Mouse (Mus musculus): ENCODE results near the gene Cntn5.

The Cntn5 gene

DNA sequence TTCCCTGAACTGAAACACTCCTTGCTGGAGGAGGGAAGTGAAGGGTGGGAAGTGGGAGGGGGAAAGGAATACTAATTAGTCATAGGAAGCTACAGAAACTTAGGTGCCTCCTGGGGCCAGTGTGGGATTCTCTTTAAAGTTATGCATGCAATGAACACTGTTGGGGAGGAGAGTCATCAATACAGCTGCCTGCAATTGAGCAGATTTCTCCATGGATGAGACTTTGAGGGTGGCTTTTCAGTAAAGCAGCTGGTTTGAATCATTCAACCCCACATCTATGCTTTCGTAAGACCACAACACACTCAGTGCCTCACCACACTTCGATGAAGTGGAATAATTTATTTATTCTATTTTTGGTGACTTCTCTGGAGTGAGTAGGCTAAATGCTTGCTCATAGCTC lies 674.9 kb downstream of the Cntn5 start:
- DNase-seq (ENCODE audit: low read depth) = no peak

DNA sequence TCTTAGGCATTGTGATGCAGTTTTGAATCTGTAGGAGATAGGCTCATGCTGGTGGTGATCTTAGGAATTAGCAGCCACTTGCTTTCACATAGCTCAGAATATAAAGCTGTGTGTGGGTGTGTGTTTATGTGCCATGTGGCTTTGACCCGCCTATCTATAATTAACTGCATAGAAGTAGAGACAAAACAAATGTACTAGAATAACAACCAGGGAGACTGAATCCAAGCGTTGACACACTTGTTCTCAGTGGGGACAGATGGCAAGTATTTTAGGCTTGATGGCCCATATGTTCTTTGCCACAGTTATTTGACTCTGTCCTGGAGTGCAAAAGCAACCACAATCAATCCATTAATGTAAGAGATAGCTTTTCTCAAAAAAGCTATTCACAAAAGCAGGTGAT lies 678.6 kb downstream of the Cntn5 start:
- DNase-seq (ENCODE audit: low read depth) = no peak

DNA sequence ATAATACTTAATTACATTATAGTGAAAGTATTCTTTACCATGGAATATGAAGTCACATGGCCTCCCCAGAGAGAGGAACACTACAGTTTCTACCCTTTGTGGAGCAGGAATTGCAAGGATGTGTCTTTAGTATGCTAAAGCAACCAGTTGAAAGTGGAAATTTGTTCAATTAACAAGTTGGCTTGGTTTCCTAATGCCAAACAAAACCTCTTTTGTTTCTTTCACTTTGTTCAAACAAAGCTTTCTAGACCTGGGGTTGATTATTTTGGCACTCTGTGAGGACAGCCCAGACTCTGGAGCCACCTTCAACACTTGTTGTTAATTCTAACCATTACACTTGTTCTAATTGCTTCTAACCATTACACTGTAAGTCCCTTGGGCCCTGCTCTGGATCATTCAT lies 718.5 kb downstream of the Cntn5 start:
- DNase-seq (ENCODE audit: low read depth) = no peak

DNA sequence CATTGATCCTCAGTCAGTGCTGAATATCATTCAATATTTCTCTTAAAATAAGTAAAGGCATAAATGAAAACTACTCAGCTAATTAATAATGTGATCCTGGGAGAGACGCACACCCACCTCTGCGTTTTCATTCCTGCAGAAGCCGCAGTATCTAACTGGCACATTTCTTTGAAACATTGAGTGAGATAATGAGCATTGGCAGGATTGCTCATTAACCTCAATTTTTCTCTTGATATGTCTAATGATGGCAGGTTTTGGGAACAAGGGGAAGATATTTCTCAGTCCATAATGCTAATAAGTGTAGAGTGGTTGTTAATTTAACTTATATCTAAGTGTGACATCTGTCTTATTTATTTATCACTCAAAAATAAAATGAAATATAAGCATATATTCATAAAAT lies 734.0 kb downstream of the Cntn5 start:
- DNase-seq (ENCODE audit: low read depth) = no peak

DNA sequence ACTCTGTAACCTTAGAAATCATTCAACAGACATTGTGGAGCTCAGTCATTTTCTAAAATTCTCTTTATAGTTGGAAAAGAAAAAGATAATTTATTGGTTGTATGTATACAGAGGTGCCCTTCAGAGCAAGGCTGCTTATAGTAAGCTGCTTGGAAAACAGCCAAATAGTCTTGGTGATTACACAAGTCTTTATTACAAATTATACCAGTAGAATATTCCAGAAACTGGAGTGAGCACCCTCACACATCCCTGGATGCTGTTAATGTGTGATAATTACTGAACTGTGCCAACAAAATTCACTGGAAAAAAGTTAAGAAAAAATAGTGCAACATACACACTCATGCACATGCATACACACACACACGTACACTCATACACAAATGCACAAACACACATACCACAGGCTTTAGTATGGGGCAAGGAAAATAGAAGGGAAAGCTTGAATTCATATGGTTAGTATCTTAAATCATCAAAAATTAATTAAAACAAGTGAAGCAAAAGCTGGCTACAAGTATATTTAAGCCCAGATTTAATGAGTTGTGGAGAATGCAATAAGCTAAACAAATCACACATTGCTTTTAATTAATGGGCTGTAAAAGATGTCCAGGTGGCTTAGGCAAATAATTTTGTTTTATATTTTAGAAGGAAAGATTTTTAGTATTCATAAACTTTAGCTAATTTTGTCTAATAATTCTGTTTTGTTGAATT lies 783.1 kb downstream of the Cntn5 start:
- no peak for DNase-seq (ENCODE audit: low read depth)

DNA sequence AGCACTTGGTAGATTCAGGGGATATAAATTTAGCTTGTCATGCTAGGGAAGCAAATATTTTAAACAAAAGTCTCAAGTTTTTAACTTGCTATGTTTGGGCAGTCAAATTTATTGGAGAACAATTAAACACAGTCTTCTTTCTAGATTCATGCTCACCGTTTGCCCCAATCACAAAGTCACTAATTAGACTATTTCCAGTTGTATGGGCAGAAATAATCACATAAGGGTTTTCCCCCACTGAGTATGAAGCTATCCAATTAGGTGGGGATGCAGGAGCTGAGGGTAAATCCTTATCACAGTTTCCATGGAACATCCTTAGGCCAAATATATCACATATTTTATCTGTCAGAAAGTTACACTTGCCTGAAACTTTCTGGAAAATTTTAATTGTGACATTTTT lies 788.0 kb downstream of the Cntn5 start:
- no peak for DNase-seq (ENCODE audit: low read depth)

DNA sequence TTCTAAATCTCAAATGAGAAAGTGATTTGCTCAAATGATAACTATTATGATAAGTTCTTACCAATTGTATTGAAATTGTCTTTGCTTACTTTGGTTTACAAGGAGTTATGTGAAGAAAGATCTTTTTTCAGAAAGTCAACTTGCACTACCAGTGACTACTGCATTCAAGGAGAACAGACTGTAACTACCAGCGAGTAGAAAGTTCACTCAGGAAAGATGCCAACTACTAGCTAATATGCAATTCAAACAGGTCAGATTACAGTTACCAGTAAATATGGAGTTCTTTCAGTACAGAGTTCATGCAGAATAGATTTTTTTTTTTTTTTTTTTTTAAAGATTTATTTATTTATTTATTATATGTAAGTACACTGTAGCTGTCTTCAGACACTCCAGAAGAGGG lies 795.4 kb downstream of the Cntn5 start:
- DNase-seq (ENCODE audit: low read depth) = no peak

DNA sequence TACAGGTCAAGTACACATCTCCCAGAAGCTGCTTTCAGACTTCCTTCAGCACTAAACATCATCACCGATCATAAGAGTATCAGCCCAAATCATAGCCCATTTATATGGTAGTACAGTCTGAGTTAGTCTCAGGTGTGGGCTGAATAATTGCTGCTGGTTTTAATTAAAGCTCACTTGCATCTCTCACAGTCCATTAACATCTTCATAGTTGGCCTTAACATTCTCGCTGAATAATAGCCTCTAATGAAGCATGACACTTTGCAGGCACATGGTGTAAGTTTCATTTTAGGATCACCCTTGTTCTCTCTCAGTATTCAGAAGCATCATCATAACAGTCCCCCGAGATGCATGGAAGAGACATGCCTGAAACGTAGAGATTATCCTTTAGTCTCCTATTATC lies 796.7 kb downstream of the Cntn5 start:
- no peak for DNase-seq (ENCODE audit: low read depth)

DNA sequence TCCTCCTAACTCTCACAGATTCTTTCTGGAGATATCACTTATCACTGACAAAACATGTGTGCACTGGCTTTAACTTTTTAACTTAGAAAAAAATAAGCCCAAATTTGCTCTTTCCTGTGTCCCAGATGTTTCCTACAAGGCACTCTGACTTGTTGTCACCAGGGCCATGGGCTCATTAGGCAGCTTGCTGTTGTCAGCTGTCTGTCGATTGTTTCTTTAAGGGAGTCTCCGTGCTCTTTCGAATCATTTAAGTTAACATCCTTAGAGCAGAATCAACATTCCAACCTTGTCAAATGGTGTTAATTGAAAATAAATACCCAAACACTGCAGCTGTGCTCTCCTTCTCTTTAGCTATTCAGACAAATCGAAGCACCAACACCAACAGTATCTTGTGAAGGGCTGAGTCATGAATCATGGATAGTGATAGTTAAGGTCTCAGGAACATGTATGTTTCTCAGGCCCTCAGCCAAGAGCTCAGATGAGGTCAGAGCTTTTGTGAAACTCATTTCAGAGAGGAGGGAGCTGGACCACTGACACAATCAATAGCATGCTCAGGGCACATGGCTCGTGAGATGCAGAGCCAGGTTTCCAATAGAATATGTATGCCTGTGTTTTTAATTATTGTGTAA lies 802.6 kb downstream of the Cntn5 start:
- DNase-seq (ENCODE audit: low read depth) = no peak

DNA sequence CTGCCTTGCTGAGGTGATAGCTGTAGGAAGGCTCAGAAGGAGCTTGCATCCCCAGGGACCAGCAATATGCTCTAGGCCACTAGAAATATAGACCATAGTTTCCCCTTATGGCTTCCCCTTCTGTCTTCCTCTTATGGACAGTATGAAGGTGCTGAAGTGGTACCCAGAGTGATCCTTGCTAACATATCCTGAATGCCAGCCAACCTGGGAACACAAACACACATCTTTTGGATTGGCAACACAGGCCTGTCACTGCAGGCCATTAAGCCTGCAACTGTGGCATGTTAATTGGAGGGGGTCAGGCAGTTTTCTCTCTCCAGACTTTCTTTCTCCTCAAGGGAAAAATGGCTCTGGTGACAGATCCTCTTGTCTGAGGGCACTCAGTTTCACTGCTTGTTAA lies 828.3 kb downstream of the Cntn5 start:
- DNase-seq (ENCODE audit: low read depth) = no peak

DNA sequence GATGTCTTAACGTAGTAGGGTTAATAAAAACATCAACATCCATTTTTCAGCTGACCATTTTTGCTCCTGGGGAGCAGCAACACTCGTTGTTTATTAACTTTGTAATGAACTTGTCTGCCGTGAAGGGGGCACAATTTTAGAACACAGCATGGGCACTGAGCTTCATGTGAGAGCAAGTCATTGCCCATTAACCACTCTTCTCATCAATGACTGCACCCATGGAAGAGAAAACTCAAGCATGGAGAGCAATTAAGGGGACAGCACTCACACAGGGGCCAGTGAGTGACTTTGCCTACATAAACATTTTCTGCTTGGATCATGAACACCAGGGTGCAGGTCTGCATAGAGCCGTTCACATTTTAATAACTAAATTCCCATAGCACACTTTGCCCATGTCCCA lies 831.2 kb downstream of the Cntn5 start:
- no peak for DNase-seq (ENCODE audit: low read depth)

DNA sequence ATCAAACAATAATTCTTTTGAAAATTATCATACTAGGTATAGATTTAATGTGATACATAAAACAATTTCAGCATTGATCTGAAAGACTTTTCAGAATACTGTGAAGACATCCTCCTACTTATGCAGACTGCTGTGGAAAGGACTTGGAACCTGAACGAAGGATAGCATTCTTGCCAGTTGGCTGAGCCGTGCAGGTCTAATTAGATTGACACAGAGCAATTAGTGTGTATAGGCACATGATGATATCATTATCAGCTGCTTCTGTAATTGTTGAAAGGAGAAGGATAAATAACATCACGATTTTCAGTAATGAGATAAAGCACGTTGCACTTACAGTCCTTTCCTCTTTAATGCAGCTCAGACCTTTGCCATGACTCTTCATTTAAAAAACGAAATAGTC lies 831.7 kb downstream of the Cntn5 start:
- no peak for DNase-seq (ENCODE audit: low read depth)

DNA sequence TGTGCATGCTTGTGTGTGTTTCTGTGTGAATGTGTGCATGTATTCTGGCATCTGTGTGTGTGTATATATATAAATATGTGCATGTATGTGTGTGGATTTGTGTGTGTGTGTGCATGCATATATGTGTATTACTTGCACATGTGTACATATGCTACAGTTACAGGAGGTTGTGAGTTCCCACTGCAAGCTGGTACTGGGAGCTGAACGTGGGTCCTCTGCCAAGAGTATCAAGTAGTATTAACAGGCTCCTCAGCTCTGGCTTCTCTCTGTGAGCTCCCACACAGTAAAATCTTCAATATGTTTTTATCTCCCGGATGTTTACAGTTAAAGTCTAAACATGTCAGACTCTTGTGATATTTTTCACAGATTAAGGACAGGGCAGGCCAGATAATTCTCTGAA lies 833.3 kb downstream of the Cntn5 start:
- no peak for DNase-seq (ENCODE audit: low read depth)

DNA sequence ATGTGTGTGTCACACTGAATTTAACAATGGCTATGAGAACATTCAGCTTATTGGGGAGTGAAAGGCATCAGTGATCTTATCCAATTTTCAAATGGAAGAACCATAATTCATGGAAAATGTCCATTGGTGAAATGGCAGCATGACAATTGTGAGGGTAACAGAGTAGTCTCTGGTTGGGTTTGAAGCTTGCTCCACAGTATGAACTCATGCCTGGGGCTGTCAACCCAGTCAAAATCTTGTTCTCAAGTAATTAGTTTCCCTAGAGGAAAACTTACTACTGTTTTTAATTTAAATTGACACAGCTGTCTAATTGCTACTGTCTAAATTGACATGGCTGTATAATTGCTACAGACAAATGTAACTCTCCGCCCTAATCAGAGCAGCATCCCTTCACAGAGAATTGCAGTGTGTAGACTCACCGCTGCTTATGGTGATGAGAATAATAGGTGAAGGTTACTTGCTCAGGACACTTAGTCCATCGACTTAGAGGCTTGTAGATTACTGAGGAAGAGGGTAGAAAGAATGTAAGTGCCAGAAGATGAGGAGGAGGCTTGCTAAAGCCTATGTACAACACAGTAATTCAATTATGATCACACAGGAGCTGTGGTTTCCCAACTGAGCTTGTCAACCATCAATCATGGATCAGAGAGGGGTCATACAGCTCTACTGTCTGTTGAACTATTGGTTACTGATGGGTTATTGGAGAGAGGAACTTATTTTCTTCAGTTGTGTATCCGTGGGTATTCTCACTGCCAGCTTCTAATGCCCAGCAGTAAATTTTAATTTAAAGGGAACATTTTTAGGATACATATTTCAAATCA lies 859.4 kb downstream of the Cntn5 start:
- DNase-seq (ENCODE audit: low read depth) = no peak

DNA sequence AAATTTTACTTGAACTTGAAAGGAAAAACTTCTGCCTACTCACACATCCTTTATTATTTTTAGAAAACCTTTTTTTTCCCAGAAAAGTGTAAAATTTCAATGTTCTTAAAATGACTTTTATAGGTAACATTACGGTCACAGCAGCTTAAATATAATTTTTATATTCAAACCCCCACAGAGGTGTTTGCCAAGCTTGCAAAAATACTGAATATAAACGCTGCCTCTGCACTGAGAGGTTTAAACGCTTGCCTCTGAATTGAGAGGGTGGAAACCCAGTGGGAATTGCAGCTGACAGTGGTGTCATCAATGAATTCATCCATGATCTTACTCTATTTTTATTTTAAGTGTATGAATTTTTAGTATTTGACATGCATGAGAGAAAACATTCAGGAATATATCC lies 861.6 kb downstream of the Cntn5 start:
- DNase-seq (ENCODE audit: low read depth) = no peak

DNA sequence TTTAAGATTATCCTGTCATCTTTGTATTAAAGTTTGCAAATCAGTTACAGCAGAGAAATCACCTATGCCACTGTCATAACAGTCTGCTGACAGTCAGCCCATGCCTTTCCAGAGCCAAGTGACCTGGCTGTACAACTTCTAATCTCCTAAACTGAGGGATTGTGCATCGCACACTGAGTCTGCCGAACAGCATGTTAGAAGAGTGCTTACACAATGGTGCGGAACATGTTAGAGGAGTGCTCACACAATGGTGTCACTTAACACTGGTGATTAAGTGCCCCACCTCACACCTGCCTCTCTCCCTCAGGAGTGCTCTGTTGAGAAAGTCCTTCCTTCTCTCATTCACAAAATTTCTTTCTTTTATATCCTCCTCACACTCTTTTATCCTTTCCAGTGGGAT lies 889.4 kb downstream of the Cntn5 start:
- DNase-seq (ENCODE audit: low read depth) = no peak

DNA sequence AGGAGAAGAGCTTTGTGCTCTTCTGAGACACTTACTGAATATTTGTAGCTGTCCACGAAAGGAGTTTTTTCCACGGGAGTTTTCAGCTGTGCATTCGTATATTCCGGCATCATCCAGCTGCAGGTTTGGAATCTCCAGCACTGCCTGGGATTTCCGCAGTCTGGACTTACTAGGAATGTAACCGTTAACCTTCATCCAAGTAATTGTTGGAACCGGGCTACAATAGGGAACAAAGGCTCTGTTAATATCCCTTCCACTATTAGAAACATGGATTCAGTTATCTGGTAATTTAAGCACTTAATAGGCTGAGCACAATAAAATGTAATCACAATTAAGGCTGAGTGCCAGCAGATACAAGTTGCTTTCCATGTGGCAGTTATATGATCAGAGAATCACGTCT lies 920.5 kb downstream of the Cntn5 start:
- no peak for DNase-seq (ENCODE audit: low read depth)

DNA sequence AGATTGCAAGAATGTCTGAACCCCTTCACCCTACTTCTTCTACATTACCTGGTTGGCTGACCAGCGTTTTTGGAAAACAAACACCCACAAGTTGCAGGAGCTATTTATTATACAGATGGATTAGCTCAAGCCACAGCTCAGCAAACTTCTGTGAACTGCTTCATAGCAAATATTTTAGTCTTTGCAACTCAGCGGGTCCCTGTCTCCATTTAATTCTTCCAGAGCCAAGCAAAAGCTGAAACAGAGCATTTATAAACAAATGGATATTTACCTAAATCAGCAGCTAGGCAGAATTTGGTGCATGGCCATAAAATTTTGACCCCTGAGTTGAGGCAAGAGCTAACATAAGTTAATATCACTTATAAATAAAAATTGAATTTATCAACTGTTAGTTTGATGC lies 921.4 kb downstream of the Cntn5 start:
- no peak for DNase-seq (ENCODE audit: low read depth)

DNA sequence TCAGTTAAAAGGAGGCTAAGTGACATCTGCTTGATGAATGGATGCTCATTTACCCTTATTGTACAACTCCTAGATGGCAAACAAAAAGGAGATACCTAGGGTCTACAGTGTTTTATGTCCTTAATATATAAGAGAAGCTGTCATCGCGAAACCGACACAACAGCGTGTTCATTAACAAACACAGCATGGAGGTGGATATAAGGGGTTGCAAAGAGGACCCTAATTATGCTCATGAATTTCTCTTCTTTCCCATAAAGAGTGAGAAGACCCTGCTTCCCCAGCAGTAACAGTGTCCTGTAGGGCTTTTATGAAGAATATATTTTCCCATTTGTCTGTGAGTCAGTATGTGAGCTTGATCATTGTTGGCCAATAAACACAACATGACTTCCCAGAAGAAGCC lies 939.2 kb downstream of the Cntn5 start:
- DNase-seq (ENCODE audit: low read depth) = no peak

DNA sequence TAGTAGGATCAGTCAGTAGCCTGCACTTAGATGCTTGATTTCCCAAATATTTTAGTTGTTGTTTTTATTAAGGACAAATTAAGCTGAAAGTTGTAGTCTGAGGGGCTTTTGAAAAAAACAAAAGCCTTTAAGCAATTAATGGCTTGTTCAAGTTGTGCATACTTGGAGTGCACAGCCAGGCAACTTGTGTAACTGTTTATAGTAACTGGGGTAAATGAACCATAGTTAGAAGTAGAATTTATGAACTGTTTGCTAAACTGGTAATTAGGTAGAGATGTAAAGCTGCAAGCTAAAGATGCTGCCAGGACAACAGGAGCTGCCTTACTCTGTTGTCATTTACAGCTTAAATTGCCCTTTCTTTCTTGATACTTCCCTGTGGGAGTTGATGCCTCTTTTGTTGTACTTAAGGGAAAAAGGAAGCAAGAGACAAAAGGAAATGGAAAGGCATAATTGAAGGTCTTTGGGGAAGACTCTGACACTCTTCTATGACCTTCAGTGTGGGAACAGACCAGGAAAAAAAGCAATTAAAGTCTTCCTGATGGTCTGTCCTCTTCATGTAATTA lies 943.9 kb downstream of the Cntn5 start:
- DNase-seq (ENCODE audit: low read depth) = no peak

DNA sequence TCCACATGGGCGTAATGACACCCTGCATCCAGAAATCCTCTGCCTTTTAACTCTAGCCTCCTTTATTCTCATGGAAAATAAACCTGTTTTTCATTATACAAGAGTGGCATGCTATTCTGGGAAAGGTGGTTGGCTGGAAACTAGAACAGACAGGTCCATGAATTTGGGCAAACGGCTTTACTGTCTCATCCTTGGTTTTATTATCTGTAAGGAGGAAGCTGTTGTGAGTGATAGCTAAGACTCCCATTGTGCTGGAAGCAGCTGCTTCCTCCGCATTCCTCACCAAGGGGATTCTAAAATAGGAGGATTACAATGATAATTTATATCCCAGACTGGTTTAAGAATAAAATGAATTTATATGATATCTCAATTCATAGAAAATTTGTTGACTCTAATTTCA lies 955.2 kb downstream of the Cntn5 start:
- DNase-seq (ENCODE audit: low read depth) = no peak

DNA sequence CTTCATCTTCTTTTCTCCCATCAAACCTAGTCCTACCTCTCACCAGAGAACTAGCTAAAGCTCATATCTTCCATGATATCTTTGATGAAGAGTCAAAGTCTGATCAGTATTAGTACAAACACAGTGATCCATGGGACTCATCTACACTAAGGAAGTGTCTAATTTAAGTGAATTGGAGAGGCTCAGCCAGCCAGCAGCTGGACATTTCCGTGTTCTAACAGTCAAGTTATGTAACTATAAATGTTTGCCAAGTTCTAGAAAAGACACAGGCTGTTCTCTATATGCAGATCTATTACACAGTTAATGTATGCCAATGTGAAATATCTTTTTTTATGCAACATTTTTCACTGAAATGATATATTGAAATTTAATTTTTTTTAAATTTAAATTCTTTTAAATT lies 959.7 kb downstream of the Cntn5 start:
- DNase-seq (ENCODE audit: low read depth) = no peak

All from NIH3T3 (cell line).